Mouse (Mus musculus) kidney, adult 2 months (tissue): ENCODE measurements around the gene Lrrc4b.

ENCODE experiments used
- CTCF ChIP-seq: fragments of 200-500 bp; conservative IDR thresholded peaks from 2 replicates; pipeline ENCODE4 v1.5.1; 2011; ENCODE audit warnings: low read depth, mild to moderate bottlenecking, control low read depth, low read length, moderate library complexity, mixed read lengths; ENCODE audit not compliant: insufficient read depth, insufficient read length
- POLR2A ChIP-seq: fragments of 200-500 bp; IDR thresholded peaks from one replicate; pipeline ENCODE4 v1.6.1; 2011; ENCODE audit warnings: low read depth, low read length, control low read depth

DNA sequence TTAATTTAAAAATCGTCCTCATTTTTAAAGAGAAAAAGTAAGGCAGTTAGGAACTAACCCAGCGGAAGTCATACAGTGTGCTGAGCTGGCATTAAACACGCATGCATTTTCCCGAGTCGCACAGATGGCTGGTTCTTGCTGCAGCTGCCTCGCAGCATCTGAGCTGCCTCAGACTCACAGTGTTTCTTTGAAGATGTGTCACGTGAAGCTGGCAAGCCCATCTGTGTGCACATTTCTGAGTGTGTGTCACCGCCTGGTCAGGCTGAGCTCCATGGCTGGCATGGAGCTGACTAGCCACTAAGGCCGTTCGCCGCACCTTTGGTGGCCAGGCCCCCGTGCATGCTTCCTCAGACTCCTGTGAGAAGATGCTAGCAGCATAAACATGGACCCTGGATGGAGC lies 46.3 kb upstream of the Lrrc4b start:
- TF ChIP-seq CTCF: no peak
- no peak for TF ChIP-seq POLR2A
